Mouse (Mus musculus): ENCODE data around the gene Coa3.

Coa3 gene

GRCm38 (mm10) chr11:101253613-101254389, 25.1 kb downstream of the Coa3 start, which contains the start of gene Vps25:
Vps25 (plus strand) TSS chr11:101253707.
- DNase-seq (ENCODE audit: low read depth in 2 of 2, low spot score in 2 of 2) = peak; percentile 76 to 84

DNA sequence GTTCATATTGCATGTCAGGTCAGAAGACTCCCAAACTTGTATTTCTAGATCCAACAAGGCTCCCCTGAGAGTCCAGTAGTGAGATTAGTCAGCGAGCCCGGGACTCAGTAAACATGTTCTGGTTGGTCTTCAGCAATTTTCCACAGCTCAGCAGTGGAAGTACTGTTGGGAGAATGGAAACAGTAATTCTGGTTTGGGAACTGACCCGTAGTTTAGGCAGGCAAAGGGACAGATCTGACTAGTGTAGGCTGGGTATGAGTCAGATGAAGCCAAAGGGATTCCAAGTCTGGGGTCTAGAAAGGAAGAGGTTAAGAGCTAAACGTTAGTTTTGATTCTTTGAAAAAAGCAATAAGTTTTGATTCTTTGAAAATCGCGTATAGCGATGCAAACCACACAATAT, 26.0 kb downstream of the Coa3 start:
- DNase-seq (ENCODE audit: low read depth in 2 of 2, low spot score in 2 of 2) = no peak

GRCm38 (mm10) chr11:101251031-101251430, 27.9 kb downstream of the Coa3 start:
- no peak for DNase-seq (ENCODE audit: low read depth in 2 of 2, low spot score in 2 of 2)

DNA sequence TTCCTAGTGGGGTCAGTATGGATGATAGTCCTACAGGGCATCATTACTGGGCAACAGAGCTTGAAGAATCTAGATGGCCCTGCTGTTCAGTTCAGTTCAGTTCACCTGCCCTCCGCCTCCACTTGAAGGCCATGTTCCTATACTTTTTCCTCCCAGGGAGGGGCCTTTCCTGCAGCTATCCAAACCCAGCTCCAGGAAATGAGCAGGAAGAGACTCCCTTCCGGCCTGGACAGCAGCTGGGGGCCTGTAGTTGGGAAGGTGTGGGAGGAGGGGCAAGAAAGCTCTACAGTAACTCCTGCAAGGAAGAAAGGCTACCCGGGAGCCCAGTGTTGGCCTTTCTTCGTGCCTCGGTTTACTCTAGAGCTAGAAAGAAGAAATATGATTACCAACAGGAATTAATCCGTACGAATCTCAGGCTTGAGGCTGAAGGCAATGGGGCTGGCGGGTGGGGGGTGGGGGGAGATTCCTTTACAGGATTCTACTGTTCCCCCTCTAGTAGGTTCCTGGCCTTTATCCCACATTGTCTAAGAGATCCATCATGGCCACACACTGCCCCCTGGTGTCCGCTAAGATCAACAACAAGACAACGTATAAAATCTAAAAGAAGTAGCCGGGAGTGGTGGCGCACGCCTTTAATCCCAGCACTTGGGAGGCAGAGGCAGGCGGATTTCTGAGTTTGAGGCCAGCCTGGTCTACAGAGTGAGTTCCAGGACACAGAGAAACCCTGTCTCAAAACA, 30.5 kb downstream of the Coa3 start:
- DNase-seq (ENCODE audit: low read depth in 2 of 2, low spot score in 2 of 2) = peak; percentile 28 to 41

DNA sequence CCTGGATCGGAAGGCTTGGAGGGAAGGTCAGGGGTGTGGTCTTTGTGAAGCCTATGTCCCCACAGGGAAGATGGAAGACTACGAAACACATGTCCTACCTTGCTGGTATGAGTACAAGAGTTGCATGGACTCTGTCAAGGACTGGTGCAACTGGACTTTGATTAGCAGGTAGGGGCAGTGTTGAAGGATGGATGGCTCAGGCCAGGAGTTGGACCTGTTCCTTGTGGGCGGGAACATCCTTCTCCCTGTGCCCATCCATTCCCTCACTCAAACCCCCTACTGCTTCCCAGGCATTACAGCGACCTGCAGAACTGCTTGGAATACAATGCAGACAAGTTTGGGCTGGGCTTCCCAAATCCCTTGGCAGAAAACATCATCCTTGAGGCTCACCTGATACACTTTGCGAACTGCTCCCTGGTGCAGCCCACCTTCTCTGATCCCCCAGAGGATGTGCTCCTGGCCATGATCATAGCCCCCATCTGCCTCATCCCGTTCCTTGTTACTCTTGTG, 31.3 kb downstream of the Coa3 start:
- DNase-seq (ENCODE audit: low read depth in 2 of 2, low spot score in 2 of 2) = no peak

- DNase-seq (ENCODE audit: low read depth in 2 of 2, low spot score in 2 of 2) = no peak
These were observed 32.3 kb downstream of the Coa3 start for GRCm38 (mm10) chr11:101246702-101247012.

DNA sequence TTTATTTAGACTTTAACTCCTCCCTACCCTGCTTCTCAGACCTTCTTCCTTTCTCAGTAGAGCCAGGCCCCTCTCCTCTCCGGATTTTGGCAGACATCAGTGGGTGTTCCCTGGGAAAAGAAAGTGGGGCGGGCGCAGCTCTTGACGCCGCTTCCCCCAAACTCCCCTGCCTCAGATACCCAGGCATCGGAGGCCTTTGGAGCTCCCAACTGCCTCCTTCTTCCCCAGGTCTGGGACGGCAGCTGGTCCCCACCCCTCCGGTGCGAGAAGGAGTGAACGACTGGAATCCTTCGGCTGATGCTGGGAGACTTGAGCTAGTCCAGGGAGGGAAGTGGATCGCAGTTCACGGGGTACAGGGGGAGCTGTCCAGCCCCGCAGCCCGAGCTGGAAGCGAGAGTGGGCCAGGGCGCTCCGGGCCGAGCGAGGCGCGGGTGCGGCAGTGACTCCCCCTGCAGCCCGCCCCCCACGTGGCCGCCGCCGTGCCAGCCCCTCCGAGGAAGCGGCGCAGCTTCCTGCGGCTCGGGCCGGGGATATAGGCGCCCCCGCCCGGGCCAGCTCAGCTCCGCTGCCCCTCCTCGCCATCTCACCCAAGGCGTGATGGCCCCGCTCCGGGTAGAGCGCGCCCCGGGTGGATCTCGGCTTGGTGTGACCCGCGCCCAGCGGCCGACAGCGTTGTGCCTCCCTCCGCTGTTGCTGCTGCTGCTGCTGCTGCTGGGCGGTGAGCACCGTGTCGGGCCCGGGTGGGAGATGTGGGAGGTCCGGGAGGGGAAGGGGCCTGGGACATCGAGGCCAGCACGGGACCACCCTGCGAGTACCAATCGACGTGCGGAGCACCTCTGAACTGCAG, 32.8 kb downstream of the Coa3 start, which contains the start of gene Ramp2:
Gene Ramp2 (plus strand): TSS at position 174 of the 847 bp plus-strand sequence.
- DNase-seq (ENCODE audit: low read depth in 2 of 2, low spot score in 2 of 2) = peak; percentile 19 to 28

- no peak for DNase-seq (ENCODE audit: low read depth in 2 of 2, low spot score in 2 of 2)
These were observed 33.8 kb downstream of the Coa3 start for GRCm38 (mm10) chr11:101245071-101245470.

DNA sequence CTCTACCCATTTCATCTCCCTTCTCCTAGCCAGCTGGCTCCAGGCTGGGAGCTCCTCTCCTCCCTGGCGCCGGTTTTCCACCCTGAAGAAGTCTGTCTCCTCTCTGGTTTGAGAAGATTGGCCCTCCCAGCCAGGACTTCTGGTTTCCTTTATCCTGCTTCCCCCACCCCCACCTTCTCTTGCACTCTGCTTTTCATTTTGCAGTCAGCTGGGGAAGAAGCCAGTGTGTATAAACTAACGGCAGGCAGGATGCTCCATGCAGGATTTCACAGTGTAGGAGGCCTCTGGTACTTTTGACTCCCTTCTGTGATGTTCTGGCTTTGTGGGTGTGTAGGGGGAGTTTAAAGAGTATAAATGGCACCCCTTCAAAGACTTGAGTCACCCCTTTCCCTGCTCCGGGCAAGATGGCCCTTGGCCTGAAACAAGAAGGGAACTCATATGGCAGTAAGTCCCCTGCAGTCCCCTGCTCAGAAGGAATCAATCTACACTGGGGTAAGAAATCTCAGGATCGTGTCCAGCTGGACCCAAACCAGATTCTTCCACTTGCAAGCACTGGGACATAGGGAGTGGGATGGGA, 40.8 kb downstream of the Coa3 start:
- no peak for DNase-seq (ENCODE audit: low read depth in 2 of 2, low spot score in 2 of 2)

DNA sequence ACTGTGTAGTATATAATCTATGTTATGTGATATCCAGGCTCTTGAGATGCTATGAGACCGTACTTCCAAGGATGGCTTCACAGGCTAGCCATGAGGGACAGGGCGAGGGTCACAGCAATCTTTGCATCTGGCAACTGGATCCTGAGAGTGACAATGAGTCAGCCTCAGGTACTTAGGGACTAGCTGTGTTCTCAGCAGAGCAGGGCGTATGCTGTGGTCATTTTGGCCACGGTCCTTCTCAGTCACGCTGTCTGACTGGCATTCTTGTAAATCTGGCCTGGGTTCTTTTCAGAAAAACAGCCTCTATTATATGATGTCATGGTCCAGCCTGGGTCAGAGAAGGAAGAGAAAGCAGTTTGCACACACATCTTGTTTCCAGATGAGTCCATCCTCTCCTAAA, 42.1 kb downstream of the Coa3 start:
- no peak for DNase-seq (ENCODE audit: low read depth in 2 of 2, low spot score in 2 of 2)

GRCm38 (mm10) chr11:101235429-101235828, 43.5 kb downstream of the Coa3 start:
- DNase-seq (ENCODE audit: low read depth in 2 of 2, low spot score in 2 of 2) = no peak

- no peak for DNase-seq (ENCODE audit: low read depth in 2 of 2, low spot score in 2 of 2)
These were observed 44.8 kb downstream of the Coa3 start for GRCm38 (mm10) chr11:101234124-101234523.

DNA sequence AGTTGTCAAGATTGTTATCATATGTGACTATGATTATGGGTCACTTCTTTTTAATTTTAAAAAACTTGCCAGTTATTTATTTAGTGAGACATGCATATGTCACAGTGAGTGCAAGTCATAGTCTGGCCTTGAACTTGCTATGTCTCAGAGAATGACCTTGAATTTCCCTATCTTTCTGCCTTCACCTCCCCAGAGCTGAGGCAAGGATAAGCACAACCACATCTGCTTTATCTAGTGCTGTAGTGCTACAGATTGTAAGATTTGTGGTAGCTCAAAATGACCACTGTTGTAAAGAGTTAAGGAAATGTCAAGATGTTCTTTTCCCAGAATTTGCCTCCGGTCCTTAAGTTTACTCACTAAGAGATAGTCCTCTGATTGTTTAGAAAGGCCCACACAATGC, 45.7 kb downstream of the Coa3 start:
- DNase-seq (ENCODE audit: low read depth in 2 of 2, low spot score in 2 of 2) = no peak

- no peak for DNase-seq (ENCODE audit: low read depth in 2 of 2, low spot score in 2 of 2)
These were observed 46.7 kb downstream of the Coa3 start for GRCm38 (mm10) chr11:101232010-101232839.

- DNase-seq (ENCODE audit: low read depth in 2 of 2, low spot score in 2 of 2) = no peak
These were observed 47.7 kb downstream of the Coa3 start for GRCm38 (mm10) chr11:101230991-101231871.

- no peak for DNase-seq (ENCODE audit: low read depth in 2 of 2, low spot score in 2 of 2)
These were observed 48.4 kb downstream of the Coa3 start for GRCm38 (mm10) chr11:101230526-101230925.

GRCm38 (mm10) chr11:101230061-101230511, 48.8 kb downstream of the Coa3 start:
- no peak for DNase-seq (ENCODE audit: low read depth in 2 of 2, low spot score in 2 of 2)

- no peak for DNase-seq (ENCODE audit: low read depth in 2 of 2, low spot score in 2 of 2)
These were observed 49.5 kb downstream of the Coa3 start for GRCm38 (mm10) chr11:101229361-101229900.
